Mouse (Mus musculus) embryonic facial prominence, embryonic 11.5 days (tissue): ENCODE measurements around the gene Trim54. TPM values are rescaled to one million over a fixed set of nuclear protein-coding genes. Genes with fewer than 3 reads are reported as not detected.
A peak's percentile ranks its signal among the peaks of the same experiment; 100 is the strongest.

Experiments
- ATAC-seq: fragments of 200-750 bp; cut with Nextera tagmentation; replicated peaks from 2 replicates; pipeline ENCODE4 v1.8.0; 2017; ENCODE audit warnings: low read depth; ENCODE audit not compliant: insufficient number of reproducible peaks, low FRiP score, low TSS enrichment
- DNase-seq: peaks from one replicate; pipeline ENCODE4 v3.0.0-alpha.2; 2015; ENCODE audit warnings: low spot score
- H3K27ac ChIP-seq: fragments of 300-500 bp; sonication (generic); replicated peaks from 2 replicates; pipeline ENCODE4 v1.5.1; 2014; ENCODE audit warnings: mild to moderate bottlenecking, low read depth, low read length, control low read depth
- H3K27me3 ChIP-seq: fragments of 300-500 bp; sonication (generic); 2 replicates; pipeline ENCODE4 v1.6.1; 2014; ENCODE audit warnings: mild to moderate bottlenecking, low read length, moderate library complexity, mixed read lengths; ENCODE audit not compliant: control insufficient read depth, insufficient read depth
- H3K36me3 ChIP-seq: fragments of 300-500 bp; sonication (generic); replicated peaks from 2 replicates; pipeline ENCODE4 v1.6.1; 2014; ENCODE audit warnings: low read depth, mild to moderate bottlenecking, low read length, moderate library complexity, mixed read lengths; ENCODE audit not compliant: control insufficient read depth, insufficient read depth
- H3K4me1 ChIP-seq: fragments of 300-500 bp; sonication (generic); 2 replicates; pipeline ENCODE4 v1.6.1; 2014; ENCODE audit warnings: low read length, mixed read lengths; ENCODE audit not compliant: control insufficient read depth, insufficient read depth
- H3K4me2 ChIP-seq: fragments of 300-500 bp; sonication (generic); 2 replicates; pipeline ENCODE4 v1.6.1; 2014; ENCODE audit warnings: low read depth, mild to moderate bottlenecking, control low read depth, low read length, moderate library complexity
- H3K4me3 ChIP-seq: fragments of 300-500 bp; sonication (generic); 2 replicates; pipeline ENCODE4 v1.5.1; 2014; ENCODE audit warnings: low read depth, low read length, control low read depth
- H3K9ac ChIP-seq: fragments of 300-500 bp; sonication (generic); replicated peaks from 2 replicates; pipeline ENCODE4 v1.6.1; 2014; ENCODE audit warnings: mild to moderate bottlenecking, control low read depth, low read length
- H3K9me3 ChIP-seq: fragments of 300-500 bp; sonication (generic); replicated peaks from 2 replicates; pipeline ENCODE4 v1.6.1; 2016; ENCODE audit warnings: mild to moderate bottlenecking, low read length, inconsistent platforms, mixed read lengths; ENCODE audit not compliant: control insufficient read depth
- WGBS: fragments of 180-500 bp; shearing (Covaris S2); extraction: QIAGEN DNeasy Blood & Tissue Kit; methylation state at CpG from one replicate; pipeline ENCODE4 v1.1.7; 2014; 5-methylcytosine and 5-hydroxymethylcytosine counted together
- polyA plus RNA-seq: library from polyadenylated mRNA; unstranded; fragments of >200 nt; fragmentation: Nextera tagmentation; extraction: Ambion mirVana; gene quantifications from 2 replicates; pipeline ENCODE4 v1.2.1, GENCODE M21; 2014

The Trim54 gene
- polyA plus RNA-seq, 1 experiment from 2014 or later: not detected

DNA sequence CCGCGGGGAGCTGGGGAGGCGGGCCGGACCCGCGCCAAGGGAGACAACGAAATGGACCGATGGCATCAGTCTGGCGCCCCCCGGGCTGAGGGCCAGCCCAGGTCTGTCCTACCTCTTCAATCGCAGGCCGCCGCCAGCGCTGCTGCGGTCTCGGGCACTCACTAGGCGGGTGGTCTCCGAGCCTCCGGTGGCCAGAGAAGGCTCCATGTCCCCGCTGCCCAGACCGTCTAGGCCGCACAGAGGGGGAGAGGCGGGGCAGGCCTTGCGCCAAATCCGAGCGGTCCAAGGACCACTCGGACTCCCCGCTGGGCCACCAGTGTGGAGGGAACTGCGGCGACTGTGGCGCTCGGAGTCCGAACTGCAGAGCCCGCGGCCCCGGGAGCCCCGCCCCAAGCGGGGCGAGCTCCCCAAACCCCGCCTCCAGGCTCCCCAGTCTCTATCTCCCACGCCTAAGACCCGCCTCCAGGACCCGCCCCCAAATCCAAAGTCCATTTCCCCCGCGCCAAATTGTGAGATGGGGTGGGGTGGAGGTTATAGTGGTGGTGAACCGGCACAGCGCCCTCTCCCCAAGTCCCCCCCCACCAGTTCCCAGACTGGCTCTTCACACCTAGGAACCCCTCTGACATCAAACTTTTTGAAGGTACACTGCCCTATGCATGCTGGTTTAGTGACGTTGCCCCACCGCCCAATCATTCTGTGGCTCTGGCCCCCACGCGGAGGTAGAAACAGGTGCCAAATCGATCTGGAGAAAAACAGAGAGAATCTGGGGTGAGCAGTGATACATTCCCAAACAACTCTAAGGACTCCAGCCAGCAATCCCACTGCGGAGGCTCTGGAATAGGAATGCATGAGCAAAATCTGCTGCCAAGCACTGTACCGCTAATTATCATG is 23.1 kb upstream of the Trim54 start:
- under 1% methylated on average over 47 of the region's 54 CpGs for WGBS
- peaks cover 83% of the 10 kb centered on the region for H3K27me3 ChIP-seq
- ATAC-seq (peak; percentile 49; the same call in 1 of the 2 replicates), DNase-seq (no peak)
- H3K4me3 ChIP-seq: peak overlapping the region; percentile 36
- no peak overlapping the region for H3K27ac ChIP-seq
- H3K9me3 ChIP-seq: no peaks in the 10 kb centered on the region
- H3K4me1 ChIP-seq: peaks cover 4% of the 10 kb centered on the region
- no peaks in the 10 kb centered on the region for H3K36me3 ChIP-seq
- peak overlapping the region; percentile 55 for H3K4me2 ChIP-seq
- peak overlapping the region; percentile 22; the same call in 1 of the 2 replicates for H3K9ac ChIP-seq

DNA sequence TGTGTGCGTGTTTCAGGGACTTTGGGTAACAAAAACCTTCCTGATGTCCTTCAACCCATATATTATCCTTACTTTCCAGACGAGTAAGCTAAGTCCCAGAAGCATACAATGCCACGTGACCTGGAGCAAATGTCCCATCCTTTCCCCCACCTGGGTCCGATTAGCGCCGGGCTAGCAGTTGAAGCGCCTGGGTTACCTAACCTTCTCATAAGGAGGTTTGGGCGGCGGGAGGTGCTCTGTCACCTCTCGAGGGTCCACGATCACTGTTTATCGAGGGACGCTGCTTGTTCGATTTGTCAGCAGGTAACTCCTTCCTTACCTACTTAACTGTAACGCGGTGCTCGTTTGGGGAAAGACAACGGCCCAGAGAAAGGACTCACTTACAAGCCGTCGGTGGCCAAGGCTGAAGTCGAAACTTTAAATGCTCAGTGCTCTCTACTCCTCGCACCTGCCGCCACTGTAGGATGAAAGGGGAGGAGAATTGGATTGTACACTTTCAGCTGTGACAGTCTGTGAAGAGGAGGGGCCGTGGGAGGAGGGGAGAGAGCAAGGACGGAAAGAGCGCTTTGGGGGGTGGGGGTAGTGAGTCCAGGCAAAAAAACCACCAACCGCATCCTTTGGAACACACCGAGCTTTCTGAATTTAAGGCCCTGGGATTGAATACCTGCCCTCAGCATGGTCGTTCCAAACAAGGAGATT is 22.3 kb upstream of the Trim54 start:
- H3K9ac ChIP-seq: no peak overlapping the region
- H3K27me3 ChIP-seq: peaks cover 80% of the 10 kb centered on the region
- DNase-seq: peak; percentile 62
- H3K4me2 ChIP-seq: peak overlapping the region; percentile 13
- no peak overlapping the region for H3K27ac ChIP-seq
- peak overlapping the region; percentile 12 for H3K4me3 ChIP-seq
- H3K36me3 ChIP-seq: no peaks in the 10 kb centered on the region
- H3K9me3 ChIP-seq: no peaks in the 10 kb centered on the region
- H3K4me1 ChIP-seq: peaks cover 4% of the 10 kb centered on the region
- 2% methylated on average over 29 of the region's 29 CpGs for WGBS
- ATAC-seq: no peak

DNA sequence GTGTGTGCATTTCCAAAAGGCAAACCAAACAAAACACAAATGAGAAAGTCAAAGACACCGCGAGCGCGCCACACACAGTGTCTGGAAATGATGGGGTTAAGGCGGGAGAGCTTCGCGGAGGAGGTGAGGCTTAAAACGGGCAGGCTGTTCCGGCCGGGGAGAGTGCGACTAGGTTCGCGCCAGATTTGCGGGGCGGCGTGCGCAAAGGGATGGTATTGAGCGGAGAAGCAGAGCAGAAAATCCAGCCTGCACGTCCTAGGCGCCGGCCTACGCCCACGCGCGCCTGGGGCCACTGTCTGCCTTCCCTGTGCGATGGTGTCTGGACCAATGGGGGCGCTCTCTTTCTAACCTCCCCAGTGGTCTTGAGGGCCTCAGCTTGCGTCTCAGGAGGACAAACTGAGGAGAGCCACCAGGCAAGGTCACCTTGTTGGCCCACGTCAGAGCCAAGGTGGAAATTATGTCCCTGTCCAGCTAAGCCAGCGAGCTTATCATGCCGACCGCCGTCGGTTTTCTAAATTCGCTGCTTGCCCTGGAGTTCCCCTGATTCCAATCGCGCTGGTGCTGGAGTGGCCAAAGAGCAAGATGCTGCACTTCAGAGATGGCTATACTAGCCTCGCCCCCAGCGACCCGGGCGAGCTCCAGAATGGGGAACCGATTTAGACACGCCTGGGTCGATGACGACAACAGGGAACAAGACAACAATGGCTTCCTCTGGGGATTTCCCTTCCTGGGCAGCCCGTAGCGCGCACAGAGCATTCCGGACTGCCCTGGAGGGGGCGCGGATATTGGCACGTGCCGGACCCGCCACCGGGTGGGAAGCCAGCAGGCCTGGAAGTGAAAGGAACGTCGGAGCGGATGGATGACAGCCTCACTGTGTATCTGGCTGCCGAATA is 21.5 kb upstream of the Trim54 start:
- peaks cover 4% of the 10 kb centered on the region for H3K4me1 ChIP-seq
- no peak overlapping the region for H3K27ac ChIP-seq
- no peaks in the 10 kb centered on the region for H3K36me3 ChIP-seq
- no peak overlapping the region for H3K9ac ChIP-seq
- no peaks in the 10 kb centered on the region for H3K9me3 ChIP-seq
- no peak for ATAC-seq
- no peak for DNase-seq
- H3K4me2 ChIP-seq: peak overlapping the region; percentile 29
- H3K4me3 ChIP-seq: peak overlapping the region; percentile 12
- peaks cover 72% of the 10 kb centered on the region for H3K27me3 ChIP-seq
- WGBS: under 1% methylated on average over 59 of the region's 59 CpGs

DNA sequence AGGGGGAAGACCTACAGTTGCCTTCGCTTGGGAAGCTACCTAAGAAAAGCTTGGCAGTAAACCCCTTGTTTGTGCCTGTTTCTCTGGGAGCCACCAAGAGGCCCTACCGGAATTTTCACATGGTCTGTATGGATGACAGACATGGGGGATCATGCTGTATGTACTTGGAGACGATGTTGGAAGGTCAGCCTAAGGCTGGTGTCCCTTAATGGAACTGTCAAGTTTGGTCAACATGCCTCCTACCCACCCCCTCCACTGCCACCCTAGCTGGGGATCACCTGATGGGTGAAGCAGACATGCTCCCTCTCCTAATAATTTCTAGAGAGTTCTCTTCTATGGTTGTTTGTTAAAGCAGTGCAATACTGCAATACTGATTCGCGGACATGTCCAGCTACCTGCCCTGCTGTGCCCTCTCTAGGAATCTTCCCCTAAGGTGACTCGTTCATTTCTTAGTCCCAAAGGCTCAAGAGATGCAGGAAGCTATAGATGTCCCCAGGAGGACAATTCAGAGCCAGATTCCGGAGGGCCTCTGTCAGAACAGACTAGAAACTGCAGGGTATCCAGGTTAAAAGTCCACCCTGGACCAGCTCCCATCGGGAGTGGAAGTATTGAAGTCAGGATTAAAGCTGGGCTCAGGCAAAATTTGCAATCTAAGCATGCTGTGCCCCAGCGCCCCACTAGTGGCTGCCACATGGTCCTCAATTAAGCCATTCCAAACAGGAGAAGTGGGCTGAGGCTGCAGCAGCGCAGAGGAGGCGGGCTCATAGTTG is 20.6 kb upstream of the Trim54 start:
- no peak for DNase-seq
- no peak overlapping the region for H3K4me2 ChIP-seq
- ATAC-seq: no peak

DNA sequence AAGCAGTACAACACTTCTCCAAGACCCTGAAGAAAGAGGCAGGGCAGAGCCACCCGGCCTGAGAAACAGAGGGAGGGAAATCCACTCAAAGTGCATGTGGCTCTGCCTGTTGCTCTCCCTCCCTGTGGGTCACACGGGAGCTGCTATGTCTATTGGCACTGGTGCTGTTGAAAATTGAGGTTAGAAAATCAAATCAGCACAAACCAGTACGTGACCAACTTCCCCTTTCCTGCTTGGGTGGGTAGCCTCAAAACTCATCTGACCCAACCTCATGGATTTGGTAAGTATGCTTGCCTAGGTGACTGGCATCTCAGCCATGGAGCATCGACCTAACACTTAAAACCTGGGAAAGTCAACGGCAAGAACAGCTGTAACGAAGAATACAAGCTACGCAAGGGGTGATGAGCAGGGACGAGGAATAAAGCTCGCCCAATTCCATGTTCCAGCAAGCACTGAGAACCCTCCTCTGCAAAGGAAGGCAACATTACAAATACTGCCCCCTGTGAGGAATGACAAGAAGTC is 10.6 kb upstream of the Trim54 start, which contains the start of gene Dnajc5g:
Gene Dnajc5g, plus strand, starts transcription at position 472 of the 522 bp plus-strand sequence.
- Histone ChIP-seq H3K27me3 (no peaks in the 10 kb centered on the region), H3K4me2 (no peak within 1 kb of the TSS), H3K4me1 (no peaks in the 10 kb centered on the region), H3K4me3 (no peak within 1 kb of the TSS), H3K9me3 (no peaks in the 10 kb centered on the region), H3K9ac (no peak within 1 kb of the TSS), H3K27ac (no peak within 1 kb of the TSS), H3K36me3 (no peaks in the 10 kb centered on the region)
- WGBS: 82% methylated on average over 9 of the region's 9 CpGs
- no peak for ATAC-seq
- DNase-seq: no peak

More for the DNA sequence above, 20.6 kb upstream of the Trim54 start:
- Histone ChIP-seq H3K4me3 (no peak overlapping the region), H3K27ac (no peak overlapping the region), H3K9ac (no peak overlapping the region), H3K36me3 (no peaks in the 10 kb centered on the region), H3K4me1 (peaks cover 4% of the 10 kb centered on the region), H3K9me3 (no peaks in the 10 kb centered on the region), H3K27me3 (peaks cover 63% of the 10 kb centered on the region)
- WGBS: 23% methylated on average over 11 of the region's 11 CpGs

DNA sequence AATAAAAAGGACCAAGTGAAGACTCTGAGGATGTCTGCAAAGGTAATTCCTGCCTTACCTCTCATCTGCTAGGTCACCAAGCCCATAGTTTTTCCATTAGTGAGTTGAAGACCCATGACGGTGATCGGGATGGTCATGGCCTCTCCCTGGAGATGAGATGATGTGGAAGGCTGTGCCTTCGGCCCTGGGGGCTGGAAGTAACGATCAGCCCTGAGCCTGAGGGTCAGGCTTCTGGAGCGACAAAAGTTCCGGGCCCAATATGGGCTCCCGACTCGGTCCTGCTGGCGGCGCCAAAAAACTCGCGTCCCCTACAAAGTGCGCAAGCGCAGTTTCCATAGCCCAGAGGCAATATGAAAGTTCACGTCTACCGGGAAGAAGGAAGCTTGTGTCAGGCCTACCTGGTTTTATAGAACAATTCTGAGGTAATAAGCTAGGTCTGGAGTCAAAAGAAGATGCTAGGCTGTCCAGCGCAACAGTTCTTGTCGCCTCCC is 8.5 kb upstream of the Trim54 start, which contains the start of gene Slc30a3:
Gene Slc30a3, minus strand, starts transcription at position 238 of the 491 bp plus-strand sequence.
- Histone ChIP-seq H3K4me2 (no peak within 1 kb of the TSS), H3K27ac (no peak within 1 kb of the TSS), H3K4me1 (no peaks in the 10 kb centered on the region), H3K9ac (no peak within 1 kb of the TSS), H3K4me3 (no peak within 1 kb of the TSS), H3K9me3 (no peaks in the 10 kb centered on the region), H3K27me3 (no peaks in the 10 kb centered on the region), H3K36me3 (no peaks in the 10 kb centered on the region)
- DNase-seq: no peak
- WGBS: 89% methylated on average over 18 of the region's 18 CpGs
- ATAC-seq: no peak

DNA sequence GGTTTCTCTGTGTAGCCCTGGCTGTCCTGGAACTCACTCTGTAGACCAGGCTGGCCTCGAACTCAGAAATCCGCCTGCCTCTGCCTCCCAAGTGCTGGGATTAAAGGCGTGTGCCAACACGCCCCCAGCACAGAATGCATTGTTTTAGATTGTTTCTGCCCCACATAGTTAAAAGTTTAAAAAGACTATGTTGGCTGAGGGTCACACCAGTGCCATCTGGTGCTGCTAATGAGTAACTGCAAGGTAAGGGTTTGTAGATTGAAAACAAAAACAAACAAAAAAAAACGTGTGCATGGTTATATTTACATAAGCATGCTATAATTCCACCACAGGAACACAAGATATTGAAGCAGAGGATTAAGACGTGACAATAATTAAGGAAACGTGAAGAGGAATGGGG is 5.7 kb upstream of the Trim54 start:
- no peaks in the 10 kb centered on the region for H3K9me3 ChIP-seq
- no peak for ATAC-seq

More for the DNA sequence above, 5.7 kb upstream of the Trim54 start:
- no peaks in the 10 kb centered on the region for H3K4me1 ChIP-seq
- peak; percentile 18 for DNase-seq
- H3K27ac ChIP-seq: no peak overlapping the region
- WGBS: 40% methylated on average over 7 of the region's 7 CpGs
- no peaks in the 10 kb centered on the region for H3K36me3 ChIP-seq
- H3K4me3 ChIP-seq: no peak overlapping the region
- no peaks in the 10 kb centered on the region for H3K27me3 ChIP-seq
- no peak overlapping the region for H3K4me2 ChIP-seq
- no peak overlapping the region for H3K9ac ChIP-seq
